Mouse (Mus musculus): ENCODE results near the gene H2-M2. TPM values are rescaled to one million over a fixed set of nuclear protein-coding genes. Genes with fewer than 3 reads are reported as not detected.

The H2-M2 gene
- 0.44 TPM for total RNA-seq (2023)

DNA sequence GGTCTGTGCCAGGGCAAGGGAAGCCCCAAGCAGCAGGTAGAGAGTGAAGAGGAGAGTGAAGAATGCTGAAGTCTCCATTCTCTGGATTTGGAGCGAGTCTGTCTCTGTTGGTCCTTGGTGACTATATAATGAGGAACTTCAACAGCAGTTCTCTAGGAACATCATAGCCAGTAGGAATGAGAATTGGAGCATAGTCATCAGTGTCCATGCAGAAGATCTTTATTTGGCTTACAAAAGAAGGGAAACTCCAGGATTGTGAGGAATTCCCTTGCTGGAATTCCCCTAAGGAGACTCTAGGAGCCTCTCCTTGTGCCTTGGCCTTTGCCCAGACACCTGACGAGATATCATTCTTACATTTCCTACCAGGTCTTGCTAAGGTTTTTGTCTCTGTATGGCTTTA, at the start of gene H2-M2:
H2-M2 (minus strand) TSS at position 101 of the 400 bp plus-strand sequence.

DNA sequence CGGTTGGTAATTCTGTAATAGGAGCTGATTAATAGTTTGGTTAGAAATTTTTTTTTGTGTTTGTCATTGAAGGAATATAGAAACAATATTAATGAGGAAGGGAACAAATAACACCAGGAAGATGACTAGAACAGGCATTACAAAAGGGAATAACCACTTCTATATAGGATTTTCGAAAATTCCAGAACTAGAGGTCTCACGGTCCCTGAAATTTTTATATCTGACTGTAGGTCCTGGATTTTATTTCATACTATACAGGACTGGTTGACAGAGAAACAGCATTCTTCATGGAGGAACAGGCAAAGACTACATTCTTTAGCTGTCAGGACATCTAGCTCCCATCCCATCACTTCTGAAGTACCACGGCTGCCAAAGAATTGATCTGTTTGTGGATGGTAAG, 24.4 kb upstream of the H2-M2 start, which contains the start of gene Olfr111:
Olfr111 (plus strand) TSS at position 301 of the 400 bp plus-strand sequence.

DNA sequence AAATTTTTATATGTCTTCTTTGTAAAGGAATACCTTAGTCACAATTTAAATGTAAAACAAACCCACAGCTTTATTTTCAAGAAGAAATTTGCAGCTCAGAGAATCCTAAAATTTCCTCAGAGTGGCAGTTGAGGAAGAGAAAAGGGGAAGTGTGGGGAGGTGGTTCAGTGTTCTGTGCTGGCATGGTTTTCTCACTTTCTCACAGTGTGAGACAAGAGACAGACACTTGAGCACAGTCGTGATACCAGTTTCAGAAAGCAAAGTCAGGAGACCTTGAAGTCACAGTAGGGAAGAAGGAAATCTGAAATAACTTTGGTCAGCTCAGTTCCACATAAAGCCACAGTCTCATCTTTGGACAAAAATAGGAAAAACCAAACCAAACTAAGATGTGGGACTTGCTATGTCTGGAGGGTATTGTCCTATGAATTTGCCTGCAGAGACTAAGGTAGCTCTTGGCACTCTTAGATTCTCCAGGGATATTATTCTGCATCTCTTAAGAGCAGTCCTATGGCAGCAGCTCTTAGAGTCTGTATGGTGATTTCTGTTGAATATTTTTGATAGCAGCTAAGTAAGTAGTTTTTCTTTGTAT, 8.7 kb upstream of the H2-M2 start, which contains the start of gene Olfr110:
Olfr110 (plus strand) TSS at position 539 of the 589 bp plus-strand sequence.

DNA sequence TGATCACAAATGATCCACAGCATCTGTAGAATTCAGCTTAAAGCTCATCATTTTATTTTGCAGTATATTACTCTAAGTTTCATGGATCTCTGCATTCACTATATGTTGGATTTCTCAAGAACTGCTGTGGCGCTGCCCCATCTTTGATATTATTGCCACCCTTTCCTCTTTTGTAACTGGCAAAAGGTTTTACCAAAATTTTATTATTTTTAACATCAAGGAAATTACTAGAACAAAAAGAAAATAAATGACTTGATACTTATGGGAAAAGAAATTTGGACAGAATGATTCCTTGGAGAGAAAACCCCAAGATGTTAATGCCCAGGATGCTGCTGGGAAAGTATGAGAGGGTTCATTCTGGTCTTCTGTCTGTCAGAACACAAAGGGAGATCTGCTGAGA, 24.7 kb downstream of the H2-M2 start, which contains the start of gene Olfr109:
Olfr109 (plus strand) TSS at position 301 of the 400 bp plus-strand sequence.

DNA sequence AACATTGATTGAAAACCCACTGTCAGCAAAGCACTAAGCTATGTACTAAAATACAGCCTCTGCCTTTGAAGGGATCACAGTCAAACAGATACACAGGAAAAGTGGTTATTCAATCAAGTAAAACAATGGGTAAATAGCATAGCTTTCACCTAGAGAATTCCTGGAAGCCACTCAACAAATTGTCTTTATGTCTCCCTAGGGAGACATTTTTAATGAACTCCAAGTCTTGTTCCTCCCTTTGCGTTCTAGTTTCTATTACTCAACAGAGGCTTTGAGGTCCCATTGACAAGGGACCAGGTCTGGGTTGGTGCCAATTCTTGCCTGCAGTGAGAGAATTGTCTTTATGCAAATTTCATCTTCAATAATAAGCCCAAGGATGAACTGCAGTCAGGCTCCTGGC, 38.2 kb downstream of the H2-M2 start, which contains the start of gene Olfr108:
Olfr108 (plus strand) TSS at position 301 of the 400 bp plus-strand sequence.

Other genes starting within 250 kb of the H2-M2 start
- not detected for gene Olfr97, start 246.2 kb downstream of the H2-M2 start, total RNA-seq (2023)
- gene Olfr98, start 219.8 kb downstream of the H2-M2 start, total RNA-seq (2023) = not detected
- gene H2-M3, start 213.3 kb downstream of the H2-M2 start, total RNA-seq (2023) = 32.4 TPM
- gene Olfr99, start 200.1 kb downstream of the H2-M2 start, total RNA-seq (2023) = not detected
- not detected for gene Olfr101, start 179.2 kb downstream of the H2-M2 start, total RNA-seq (2023)
- not detected for gene Olfr102, start 166.5 kb downstream of the H2-M2 start, total RNA-seq (2023)
- not detected for gene Olfr103, start 143.9 kb downstream of the H2-M2 start, total RNA-seq (2023)
- gene Olfr104-ps, start 124.0 kb downstream of the H2-M2 start, total RNA-seq (2023) = not detected
- gene Olfr105-ps, start 104.5 kb downstream of the H2-M2 start, total RNA-seq (2023) = not detected
- not detected for gene Olfr106-ps, start 93.2 kb downstream of the H2-M2 start, total RNA-seq (2023)
- gene Olfr107, start 84.3 kb downstream of the H2-M2 start, total RNA-seq (2023) = not detected
- gene Olfr108, start 38.1 kb downstream of the H2-M2 start, total RNA-seq (2023) = not detected
- gene Olfr109, start 24.6 kb downstream of the H2-M2 start, total RNA-seq (2023) = not detected
- gene Olfr110, start 8.9 kb upstream of the H2-M2 start, total RNA-seq (2023) = not detected
- not detected for gene Olfr111, start 24.5 kb upstream of the H2-M2 start, total RNA-seq (2023)
- gene Olfr112, start 85.9 kb upstream of the H2-M2 start, total RNA-seq (2023) = not detected
- gene Olfr113, start 94.1 kb upstream of the H2-M2 start, total RNA-seq (2023) = not detected
- gene Olfr114, start 109.2 kb upstream of the H2-M2 start, total RNA-seq (2023) = not detected
- gene Olfr115, start 143.6 kb upstream of the H2-M2 start, total RNA-seq (2023) = not detected
- gene Olfr116, start 143.6 kb upstream of the H2-M2 start, total RNA-seq (2023) = not detected
- not detected for gene Olfr117, start 180.2 kb upstream of the H2-M2 start, total RNA-seq (2023)
- not detected for gene Olfr118, start 183.4 kb upstream of the H2-M2 start, total RNA-seq (2023)
- not detected for gene Olfr119, start 213.0 kb upstream of the H2-M2 start, total RNA-seq (2023)
- not detected for gene Olfr120, start 238.3 kb upstream of the H2-M2 start, total RNA-seq (2023)

Measured in CD4-positive naive resting alpha-beta T cell, adult 76 days (primary cell).